Mouse (Mus musculus): Measurements from ENCODE around the gene Map7d2.
"Not testable (repeated sequence)": the region's sequence is repeated elsewhere in the genome, so short reads cannot be mapped to it uniquely, and the experiment has no call there.

Gene Map7d2

GRCm38 (mm10) chrX:159414130-159414828 lies at the start of gene Map7d2:
Gene Map7d2 (plus strand): TSS chrX:159414572.
- DNase-seq = peak; percentile 71

DNA sequence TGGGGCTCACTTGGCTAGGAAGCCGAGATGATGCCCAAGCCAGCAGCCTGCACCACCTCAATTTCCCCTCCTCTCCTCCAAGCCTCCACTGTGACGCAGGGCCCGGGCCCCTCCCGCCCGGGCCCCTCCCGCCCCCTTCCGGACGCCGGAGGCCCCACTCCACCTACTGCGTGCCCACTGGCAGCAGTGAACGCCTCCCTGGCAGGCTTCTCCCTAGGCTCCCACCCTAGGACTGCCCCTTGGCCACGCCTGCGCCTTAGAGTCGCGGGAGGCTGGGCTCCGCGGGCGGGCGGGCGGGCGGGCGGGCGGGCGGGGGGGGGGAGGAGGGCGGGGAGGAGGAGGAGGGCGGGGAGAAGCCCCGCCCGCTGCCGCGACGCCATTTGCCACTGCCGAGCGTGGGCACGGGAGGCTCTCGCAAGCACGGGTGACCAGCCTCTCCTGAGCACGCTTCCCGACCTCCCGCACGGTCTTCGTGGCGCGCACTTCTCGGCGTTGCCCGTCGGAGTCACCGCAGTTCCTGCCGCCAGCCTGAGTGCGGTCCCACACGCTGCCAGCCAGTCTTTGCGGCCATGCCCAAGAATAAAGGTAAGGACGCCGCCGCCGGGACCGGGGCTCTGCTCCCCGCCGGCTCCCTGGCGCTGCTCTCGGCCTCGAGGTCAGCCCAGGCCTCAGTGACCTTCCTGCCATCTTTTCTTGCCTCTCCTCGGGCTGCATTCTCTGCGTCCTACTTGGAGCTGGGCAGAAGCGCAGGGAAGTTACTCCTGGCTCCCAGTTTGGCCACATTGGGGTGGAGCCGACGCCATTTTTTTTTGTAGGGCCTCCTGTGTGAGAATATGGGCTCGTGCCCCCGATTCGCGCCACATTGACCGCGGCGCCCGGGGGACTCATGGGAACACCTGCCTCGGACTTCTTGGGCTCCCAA lies 42.3 kb upstream of the Map7d2 start, which contains the start of gene Eif1ax:
Gene Eif1ax, plus strand, starts transcription at position 348 of the 922 bp plus-strand sequence.
- peak; percentile 65 for DNase-seq

- DNase-seq = no peak
These were observed 41.6 kb upstream of the Map7d2 start for GRCm38 (mm10) chrX:159372753-159373144.

GRCm38 (mm10) chrX:159387105-159387504 lies 27.3 kb upstream of the Map7d2 start:
- DNase-seq = no peak

GRCm38 (mm10) chrX:159388953-159389352 lies 25.4 kb upstream of the Map7d2 start:
- DNase-seq = no peak

DNA sequence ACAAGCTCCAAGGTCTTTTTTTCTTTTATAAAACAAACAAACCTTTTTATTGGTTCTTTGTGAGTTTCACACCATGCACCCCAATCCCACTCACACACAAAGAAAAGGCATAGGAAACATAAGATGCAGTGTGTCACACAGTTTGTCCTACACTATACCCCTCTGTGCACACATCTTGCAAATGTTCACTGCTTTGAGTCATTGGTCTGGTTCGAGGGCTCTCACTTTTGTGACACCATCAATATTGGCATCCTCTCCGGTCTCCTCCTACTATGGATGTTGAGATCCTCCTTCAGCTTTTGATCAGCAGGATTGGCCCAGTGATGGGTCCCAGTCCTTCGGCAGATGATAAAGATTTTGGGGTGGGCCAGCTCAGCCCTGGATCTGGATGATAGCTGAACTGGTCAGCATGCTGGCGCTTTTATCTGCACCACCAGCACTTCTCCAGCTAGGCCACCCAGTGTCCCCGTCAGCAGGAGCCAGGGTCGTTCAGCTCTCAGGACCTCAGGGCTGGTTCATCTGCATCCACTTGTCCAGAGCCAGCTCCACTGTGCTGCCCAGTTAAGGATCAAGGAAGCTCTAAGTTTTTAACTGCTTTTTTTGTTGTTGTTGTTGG lies 23.9 kb upstream of the Map7d2 start:
- no peak for DNase-seq

GRCm38 (mm10) chrX:159391239-159391638 lies 23.1 kb upstream of the Map7d2 start:
- no peak for DNase-seq

- peak; percentile 5 for DNase-seq
These were observed 5.1 kb upstream of the Map7d2 start for GRCm38 (mm10) chrX:159409253-159409652.

- DNase-seq = peak; percentile 9
These were observed 679 bp downstream of the Map7d2 start for GRCm38 (mm10) chrX:159414829-159415673.

GRCm38 (mm10) chrX:159430507-159430906 lies 16.1 kb downstream of the Map7d2 start:
- not testable (repeated sequence) for DNase-seq

DNA sequence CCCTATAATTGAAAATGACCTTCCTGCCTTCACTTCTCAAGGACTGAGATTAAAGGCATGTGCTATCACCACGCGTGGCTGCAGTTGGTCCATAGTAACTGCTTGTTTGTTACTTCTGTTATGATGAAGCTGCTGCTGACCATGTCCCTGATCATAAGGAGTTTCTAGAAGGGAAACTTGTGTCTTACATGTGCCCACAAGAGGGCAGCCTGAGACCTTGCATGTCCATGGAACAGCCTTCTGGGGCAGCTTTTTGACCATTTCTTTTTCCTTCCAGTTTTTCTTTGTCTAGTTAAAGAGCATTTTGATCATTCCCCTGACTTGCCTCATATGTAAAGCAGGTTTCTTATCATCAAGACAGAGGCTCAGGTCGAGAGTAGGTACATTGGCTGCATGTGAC lies 27.8 kb downstream of the Map7d2 start:
- DNase-seq = peak; percentile 6

DNA sequence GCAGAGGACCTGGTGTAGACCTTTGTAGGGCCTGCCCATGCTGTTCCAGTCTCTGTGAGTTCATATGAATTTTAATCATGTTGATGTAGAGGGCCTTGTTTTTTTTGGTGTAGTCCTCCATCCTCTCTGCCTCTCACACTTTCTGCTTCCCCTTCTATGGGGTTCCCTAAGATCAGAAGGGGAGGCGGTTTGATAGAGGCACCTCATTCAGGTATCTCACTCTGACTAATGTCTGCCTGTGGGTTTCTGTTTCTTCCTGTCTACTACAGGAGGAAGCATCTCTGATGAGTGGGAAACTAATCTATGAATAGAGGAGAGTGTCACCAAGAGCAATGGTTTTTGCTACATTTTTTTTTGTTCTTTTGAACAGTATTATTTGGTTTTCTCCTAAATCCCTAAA lies 32.8 kb downstream of the Map7d2 start:
- DNase-seq = no peak

- peak; percentile 14 for DNase-seq
These were observed 44.8 kb downstream of the Map7d2 start for GRCm38 (mm10) chrX:159459006-159459654.

DNA sequence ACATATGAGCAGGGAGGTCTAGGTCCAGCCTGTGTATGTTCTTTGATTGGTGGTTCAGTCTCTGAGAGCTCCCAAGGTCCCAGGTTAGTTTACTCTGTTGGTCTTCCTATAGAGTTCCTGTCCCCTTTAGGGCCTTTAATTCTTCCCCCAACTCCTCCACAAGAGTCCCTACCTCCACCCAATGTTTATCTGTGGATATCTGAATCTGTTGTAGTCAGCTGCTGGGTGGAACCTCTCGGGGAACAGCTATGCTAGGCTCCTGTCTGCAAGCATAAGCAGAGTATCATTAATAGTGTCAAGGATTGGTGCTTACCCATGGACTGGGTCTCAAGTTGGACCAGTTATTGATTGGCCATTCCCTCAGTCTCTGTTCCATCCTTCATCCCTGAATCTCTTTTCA lies 60.4 kb downstream of the Map7d2 start:
- DNase-seq = no peak

GRCm38 (mm10) chrX:159478243-159478940 lies 64.0 kb downstream of the Map7d2 start:
- not testable (repeated sequence) for DNase-seq

- DNase-seq = no peak
These were observed 69.9 kb downstream of the Map7d2 start for GRCm38 (mm10) chrX:159484247-159484646.

- DNase-seq = no peak
These were observed 88.8 kb downstream of the Map7d2 start for GRCm38 (mm10) chrX:159503181-159503580.

DNA sequence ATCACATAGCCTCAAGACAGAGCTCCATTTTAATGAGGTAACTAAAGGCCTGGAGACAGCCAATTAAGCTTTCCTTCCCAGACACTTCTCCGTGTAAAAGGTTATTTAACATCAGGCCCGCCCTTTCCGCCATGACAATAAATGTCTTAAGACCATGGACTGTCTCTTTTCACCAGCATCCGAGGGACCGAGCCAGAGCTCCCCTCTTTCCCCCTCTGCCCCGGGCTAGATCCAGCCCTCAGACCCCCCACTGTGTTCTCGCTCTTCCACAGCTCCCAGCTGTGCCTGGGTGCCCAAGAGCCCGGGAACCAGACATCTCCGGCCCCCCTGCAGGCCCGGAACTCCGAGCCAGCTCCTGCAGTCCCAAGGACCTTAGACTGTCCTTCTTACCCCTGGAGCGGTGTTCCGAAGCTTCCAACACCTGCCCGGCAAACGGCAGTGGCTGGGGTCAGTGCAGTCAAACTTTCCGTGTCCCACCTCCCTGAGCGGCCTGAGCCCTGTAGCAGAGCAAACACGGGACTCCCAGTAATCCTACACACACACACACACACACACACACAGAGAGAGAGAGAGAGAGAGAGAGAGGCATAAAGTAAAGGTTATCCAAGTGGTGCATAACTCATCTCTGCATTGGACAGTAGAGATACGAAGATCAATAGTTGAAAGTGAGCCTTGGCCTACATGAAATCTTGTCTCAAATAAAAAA lies 94.1 kb downstream of the Map7d2 start:
- DNase-seq = no peak

- DNase-seq = no peak
These were observed 94.7 kb downstream of the Map7d2 start for GRCm38 (mm10) chrX:159509042-159509441.

Measured in right cerebral cortex, adult 18-20 months (tissue).